Mouse (Mus musculus): ENCODE measurements around the gene Dlg2.

Gene Dlg2

DNA sequence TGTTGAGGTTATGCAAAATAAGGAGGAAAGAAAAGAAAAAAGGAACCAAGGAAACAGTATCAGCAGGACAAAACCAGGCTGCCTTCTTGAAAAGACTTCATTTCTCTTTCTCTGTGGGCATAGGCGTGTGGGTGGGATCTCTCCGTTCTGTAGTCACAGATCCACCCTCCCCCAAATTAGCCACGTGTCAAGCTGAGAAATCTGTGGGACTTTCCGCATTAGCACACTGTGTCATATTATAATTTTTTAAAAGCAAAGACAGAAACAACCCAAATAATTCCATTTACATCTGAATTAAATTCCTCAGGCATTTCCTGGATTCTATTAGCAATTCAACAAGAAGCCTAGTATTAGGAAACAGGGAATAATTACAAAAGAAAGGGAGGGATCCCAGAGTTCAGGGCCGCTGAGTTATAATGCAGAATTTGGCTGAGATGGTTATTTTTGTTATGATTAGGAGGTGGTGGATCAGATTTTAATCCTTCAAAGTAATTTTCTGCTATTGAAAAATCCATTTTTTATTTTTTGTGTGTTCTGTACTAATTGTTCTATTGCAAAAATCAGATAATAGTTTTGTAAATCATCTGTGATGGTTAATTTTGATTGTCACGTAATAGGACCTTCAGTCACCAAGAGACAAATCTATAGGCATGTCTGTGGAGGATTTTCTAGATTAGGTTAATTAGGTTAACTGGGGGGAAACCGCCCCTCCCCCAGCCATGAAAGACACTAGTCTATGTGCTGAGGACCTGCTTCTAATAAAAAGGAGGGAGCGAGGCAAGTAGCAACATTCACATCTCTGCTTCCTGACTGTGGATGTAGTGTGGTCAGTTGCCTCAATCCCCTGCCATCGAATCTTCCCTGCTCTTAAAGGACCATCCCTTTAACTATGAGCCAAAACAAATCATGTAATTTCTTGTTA lies 63.3 kb downstream of the Dlg2 start:
- CTCF ChIA-PET, result interaction anchor here (0.7 kb wide), 1 partner anchor 8 kb away, joined by 3 read pairs; no protein-coding TSS in a partner anchor

DNA sequence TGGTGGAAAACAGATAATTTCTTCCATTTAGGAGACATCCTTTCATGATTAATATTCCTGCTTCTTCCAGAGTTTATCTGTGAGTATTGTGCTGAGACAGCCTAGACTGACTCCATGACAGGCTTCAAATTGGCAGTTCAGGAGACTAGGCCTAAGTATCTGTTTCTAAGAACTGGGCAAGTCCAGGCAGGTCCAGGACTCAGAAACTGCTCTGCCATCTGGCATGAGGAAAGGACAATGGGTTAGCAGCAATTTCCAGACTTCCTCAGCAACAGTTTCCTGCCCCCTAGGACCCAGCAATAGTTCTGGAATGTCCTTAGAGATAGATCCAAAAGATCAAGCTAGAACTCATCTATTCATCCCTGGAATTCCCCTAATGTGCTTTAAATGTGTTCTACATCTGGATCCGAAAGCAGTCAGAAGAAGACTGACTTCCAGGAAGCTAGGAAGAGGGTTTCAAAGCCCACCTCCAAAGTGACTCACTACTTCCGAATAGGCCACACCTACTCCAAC lies 64.4 kb downstream of the Dlg2 start:
- CTCF ChIA-PET, result no interaction called here

DNA sequence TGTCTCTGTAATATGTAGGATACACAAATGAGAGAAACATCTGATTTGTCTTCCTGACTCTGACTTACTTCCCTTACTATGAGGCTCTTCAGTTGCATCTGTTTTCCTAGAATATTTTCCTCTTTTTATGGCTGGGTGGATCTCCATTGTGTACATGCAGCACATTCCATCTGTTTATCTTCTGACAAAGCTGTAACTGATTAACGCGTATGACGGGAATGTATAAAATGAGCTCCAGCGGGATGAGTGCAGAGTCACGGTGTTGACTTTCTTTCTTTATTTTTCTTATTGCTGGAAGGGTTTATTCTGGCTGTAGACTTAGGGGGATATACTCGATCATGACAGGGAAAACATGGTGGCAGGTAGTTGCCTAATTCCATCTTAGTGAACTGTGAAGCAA lies 76.9 kb downstream of the Dlg2 start:
- CTCF ChIA-PET, result no interaction called here

DNA sequence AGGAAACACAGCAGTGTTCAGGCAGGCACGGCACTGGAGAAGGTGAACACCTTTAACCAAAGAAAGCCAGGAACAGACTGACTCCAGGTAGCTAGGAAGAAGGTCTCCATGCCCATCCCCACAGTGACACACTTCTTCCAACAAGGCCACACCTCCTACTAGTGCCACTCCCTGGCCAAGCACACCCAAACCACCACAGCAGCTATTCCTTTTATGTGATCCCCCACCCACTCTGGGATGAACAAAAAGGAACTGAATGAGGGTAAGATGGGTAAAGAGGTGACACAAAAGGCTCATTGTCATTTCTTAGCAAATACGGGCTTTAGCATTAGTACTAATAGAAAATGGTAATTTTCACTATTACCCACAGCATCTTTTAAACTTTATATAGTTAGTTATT lies 77.9 kb downstream of the Dlg2 start:
- CTCF ChIA-PET, result no interaction called here

DNA sequence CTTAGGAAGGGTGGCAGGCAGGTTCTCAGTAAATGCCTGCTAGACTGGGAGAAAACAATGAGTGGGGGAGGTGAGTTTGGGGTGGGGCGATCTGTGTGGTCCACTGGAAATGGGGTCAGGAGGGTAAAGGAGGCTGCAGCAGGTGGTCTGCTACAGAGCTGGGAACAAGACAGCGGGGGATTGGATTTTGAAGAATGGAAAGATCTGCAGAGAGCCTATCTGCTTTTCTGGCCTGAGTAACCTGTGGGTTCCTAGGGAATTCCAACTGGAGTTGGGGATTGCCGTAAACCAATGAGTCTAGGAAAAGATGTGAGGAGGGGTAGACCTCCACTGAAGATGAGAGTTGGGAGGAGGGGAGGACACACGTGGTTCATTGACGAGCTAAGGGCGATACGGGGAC lies 92.7 kb downstream of the Dlg2 start:
- CTCF ChIA-PET, result no interaction called here

DNA sequence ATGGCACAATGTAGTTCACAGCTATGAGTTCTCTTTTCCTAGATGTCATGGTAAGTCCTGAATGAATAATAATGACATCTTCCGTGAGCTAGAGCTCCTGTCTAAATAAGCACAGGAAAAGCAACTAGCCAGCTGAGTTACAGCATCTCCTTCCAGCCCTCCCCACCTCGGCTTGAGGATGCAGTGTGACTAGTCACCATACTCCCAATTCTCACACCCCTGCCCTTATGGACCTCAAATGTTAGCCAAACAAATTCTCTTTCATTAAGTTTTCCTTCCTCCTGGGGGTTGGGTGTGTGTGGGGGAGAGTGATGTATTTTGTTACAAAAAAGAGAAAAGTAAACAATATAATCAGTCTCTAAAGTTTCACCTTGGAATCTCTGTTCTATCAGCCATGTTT lies 111.3 kb downstream of the Dlg2 start:
- CTCF ChIA-PET, result no interaction called here

DNA sequence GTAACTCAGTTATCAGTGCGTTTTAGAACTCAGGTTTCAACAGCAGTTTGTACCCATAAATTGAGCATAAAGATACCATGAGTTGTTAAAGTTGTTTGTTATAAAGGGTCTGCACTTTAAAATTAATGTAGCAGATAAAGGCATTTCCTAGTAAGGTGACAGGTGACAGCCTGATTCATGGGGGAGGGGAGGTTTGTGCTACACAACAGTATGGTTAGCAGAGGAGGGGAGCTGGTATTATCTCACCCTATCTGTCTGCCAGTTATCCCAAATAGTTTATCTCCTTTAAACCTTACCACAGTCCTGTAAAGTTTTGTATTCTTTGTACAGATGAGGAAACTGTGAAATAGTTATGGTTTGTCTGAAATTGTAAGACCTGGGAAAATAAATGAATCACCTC lies 111.8 kb downstream of the Dlg2 start:
- CTCF ChIA-PET, result no interaction called here

DNA sequence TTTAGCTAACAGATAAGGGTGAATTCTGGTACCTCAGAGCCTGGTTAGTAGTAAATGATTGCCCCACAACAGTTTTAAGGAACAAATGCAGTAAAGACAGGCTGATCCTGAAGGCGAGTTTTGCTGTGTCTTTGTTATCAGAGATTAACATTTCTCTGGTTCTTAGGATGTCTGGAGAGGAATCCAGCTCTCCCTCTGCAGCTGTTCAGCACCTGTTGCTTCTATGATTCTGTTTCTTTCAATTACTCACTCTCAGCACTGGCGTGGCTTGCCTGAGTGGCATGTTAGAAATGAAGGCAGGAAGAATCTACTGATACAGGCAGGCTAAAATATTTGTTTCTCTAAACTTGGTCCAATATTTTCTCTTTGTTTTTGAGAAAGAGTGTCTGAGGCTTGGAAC lies 133.3 kb downstream of the Dlg2 start:
- CTCF ChIA-PET, result interaction anchor here (0.6 kb wide), 1 partner anchor 11 kb away, joined by 5 read pairs; no protein-coding TSS in a partner anchor

DNA sequence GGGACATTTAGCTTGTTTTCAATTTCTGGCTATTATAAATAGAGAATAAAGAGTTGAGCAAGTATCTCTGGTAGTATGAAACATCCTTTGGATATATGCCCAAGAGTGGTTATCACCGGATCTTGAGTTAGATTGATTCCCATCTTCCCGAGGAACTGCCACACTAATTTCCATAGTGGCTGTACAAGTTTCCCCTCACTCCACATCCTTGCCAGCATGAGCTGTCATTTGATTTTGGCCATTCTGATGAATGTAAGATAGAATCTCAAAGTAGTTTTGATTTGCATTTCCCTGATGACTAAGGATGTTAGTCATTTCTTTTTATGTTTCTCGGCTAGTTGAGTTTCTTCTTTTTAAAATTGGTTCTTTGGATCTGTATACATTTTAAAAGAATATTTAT lies 154.1 kb downstream of the Dlg2 start:
- CTCF ChIA-PET, result no interaction called here

DNA sequence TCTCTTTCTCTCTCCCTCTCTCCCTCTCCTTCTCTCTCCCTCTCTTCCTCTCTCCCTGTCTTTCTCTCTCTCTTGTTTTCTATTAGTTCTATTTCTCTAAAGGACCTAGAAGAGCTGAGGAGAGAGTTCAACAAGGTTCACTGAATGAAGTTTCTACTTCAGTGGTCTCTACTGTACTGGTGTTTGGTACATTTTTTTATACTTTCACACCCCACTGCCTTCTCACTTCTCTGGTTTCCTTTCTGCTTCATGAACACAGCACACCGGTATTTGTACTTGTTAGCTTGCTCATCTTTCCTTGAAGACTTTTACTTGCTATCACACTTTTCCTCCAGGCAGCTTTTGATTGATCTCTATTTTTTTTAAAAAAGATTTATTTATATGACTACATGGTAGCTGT lies 173.0 kb downstream of the Dlg2 start:
- CTCF ChIA-PET, result no interaction called here

DNA sequence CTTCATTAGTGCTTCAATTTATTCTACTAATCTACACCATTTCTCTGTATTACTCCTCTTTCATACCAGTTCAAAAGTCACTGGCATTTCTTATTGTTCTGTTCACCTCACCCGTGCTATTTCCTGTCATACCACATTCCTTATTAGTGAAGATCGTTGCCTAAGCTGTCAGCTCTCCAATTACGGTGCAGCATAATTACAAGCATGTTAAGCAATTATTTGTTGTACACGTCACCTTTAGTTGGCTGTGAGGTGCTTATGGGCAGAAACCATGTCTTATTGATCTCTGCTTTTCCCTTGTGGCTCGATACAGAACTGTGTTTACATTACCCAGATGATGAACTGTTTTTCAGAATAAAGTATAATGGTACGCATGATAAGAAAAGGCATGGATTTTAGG lies 174.7 kb downstream of the Dlg2 start:
- CTCF ChIA-PET, result no interaction called here

DNA sequence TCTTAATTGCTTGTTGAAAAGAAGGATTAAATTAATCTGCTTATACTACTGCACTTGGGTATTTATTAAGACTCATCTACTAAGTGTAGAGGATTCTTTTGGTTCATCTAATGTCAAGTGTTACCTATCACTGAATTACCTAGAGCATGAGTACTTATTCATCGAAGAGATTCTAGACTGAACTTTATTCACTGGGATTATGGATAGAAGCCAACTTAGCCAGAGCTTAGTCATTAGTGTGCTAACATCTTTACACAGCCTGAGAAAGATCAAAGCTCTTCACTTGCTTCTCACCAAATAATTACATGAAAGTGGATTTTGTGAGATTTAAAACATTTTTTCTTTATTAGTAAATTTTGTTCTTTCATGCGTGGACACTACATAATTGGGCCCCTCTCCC lies 175.1 kb downstream of the Dlg2 start:
- CTCF ChIA-PET, result no interaction called here

DNA sequence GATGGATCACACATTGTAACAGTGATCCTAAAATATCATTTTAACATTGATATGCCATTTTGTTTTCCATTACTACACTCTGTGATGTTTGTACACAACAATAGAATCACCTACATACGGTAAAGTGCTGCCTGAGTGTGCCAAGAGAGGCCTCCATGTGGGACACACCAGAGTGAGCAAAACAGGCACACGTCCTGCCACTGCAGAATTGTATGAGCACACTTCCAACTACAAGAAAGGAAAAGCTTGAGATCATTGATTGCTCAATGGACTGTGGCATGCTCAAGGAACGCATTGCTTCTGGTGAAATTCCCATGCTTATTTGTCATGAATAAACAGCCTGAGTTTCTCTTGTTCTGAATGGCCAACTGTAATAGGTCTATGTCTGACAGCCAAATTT lies 182.1 kb downstream of the Dlg2 start:
- CTCF ChIA-PET, result interaction anchor here (0.7 kb wide), 1 partner anchor 11 kb away, joined by 5 read pairs; no protein-coding TSS in a partner anchor

DNA sequence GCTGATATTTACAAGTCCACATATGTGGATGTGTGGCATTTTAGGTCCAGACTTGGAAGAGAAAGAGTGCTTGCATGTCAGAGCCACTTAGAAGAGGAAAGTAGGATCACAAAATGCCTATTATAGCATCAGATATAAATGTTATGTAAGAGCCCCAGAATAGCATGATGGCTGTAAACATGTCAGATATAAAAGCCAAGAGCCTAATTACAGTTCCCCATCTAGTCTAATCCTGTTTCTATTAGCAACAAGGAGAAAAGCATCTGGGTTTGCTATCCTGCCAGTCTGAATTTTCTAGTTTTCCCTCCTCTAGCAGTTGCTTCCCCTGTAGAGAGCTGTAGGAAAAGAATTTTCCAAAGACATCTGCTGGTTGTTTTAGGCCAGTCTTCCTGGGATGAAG lies 217.6 kb downstream of the Dlg2 start:
- CTCF ChIA-PET, result no interaction called here

DNA sequence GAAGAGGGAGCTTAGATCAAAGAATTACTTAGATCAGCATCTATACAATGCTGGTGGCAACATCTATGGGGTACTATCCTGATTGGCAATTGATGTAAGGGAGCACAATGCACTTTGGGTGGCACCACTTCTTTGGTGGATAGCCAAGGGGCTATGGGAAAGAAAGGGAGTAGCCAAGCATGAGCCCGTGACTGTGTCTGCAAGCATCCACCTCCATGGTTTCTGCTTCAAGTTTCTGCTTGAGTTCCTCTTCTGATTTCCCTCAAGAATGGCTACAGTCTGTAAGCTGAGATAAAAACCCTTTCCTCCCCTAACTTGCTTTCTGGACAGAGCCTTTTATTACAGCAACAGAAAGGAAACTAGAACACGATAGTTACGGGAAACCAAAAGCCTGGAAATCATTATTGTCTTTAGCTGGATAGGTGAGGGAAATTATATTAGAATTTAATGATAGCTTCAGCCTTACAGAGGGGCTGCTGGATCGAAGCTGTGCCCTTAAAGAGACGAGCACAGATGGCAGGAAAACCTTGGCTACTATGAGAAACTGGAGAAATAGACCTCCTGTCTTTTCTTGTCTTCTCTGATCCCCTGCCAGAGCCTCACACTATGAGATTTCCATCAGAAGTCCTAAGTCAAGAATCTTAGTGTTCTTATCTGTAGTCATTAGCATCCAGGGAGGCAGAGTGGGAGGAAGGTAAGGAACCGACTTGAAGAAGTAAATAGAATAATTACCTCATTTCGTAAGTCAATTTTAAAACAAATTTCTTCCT lies 219.9 kb downstream of the Dlg2 start:
- CTCF ChIA-PET, result no interaction called here

DNA sequence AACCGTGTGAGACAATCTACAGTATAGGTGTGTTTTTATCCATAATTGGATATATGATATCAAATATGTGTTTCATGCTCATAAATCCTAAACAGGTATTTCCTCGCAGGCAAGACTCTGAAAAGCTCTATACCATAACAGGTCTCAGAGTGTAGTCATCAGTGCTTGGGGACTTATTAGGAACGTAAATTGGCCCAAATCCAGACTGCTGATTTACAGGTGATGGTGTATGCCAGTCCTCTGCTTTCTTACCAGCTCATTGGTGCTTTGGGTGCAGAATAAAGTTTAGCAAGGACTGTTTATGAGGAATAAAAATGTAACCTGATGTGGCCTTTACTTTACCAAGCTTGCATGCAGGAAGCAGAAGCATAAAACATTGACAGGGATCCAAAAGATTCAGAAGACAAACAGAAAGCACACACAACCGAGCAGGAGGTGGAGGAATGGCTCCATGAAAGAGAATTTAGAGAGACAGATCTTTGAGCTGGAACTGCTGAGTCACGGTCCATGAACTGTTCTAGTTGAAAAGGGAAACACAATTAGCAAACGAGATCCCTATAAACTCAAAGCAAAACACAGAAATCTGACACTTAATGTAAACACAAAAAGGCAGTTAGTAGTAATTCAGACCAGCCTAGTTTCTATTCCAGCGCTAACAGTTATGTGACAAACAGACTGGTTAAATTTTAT lies 226.8 kb downstream of the Dlg2 start:
- CTCF ChIA-PET, result no interaction called here

DNA sequence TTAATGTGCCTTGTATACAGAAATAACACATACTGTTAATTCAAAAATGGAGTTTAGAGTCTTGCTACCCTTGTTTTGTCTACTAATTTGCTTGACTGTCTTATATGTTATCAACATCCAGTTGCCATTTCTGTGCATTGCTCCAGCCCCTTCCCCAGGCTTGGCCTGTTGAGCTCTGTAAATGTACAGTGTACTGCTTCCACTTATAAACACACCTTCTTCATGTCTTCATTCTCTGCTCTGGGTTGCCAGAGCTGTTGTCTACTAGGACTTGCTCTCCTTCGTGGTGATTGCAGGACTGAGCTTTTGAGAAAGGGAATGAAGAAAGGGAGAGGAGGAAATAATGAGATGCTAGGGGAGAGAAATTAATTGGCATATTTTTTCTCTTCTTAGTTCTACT lies 227.5 kb downstream of the Dlg2 start:
- CTCF ChIA-PET, result no interaction called here

DNA sequence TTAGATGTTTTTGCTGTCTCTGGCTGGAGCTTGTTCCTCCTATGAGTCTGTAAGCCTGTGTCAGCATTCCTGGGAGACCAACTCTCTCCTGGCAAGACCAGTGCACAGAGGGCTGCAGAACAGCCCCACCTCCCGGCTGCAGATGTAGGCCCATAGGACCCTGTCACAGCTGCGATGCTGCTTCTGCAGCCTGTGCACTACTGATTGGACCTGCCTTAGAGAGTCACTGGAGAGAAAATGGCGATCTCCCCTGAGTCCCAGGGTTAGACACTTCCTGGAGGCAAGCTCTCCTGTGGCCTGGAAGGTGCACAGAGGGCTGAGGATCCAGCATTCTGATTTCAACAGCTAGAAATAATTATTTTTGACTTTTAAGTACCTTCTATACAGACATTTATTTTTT lies 257.6 kb downstream of the Dlg2 start:
- CTCF ChIA-PET, result no interaction called here

DNA sequence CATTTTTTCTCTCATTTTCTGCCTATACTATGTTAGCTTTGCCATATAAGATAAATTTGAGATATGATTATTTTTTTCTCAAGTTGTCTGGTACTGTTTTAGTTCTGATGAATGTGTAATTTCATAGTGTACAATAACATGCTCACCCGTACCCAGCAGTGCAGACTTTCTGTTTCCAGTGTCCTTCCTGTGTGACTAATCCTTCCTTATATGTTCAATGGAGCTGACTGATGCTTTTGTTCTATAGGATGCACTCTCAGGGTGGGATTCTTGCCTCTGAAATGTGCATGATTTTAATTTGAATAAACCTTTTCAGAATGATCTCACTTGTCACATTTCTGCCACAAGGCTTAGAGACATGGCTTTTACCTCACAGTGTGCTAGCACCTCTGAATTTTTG lies 259.9 kb downstream of the Dlg2 start:
- CTCF ChIA-PET, result no interaction called here

DNA sequence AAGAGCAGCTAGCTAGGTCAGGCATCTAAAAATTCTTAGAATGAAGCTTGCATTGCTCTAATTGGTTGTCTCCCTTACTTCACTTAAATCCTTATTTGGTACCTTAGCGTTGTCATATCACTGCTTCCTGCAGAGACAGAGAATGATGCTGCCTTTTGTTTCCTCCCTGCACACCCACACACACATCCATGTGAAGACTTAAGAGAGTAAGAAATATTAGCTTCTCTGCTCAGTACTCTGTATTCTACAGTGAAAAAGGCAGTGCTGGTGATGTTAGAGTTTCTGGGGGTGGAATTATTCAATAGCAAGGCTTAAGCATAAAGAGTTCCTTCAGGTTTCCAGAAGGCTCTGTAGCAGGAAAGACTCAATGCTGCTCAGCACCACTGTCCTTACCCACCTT lies 272.2 kb downstream of the Dlg2 start:
- CTCF ChIA-PET, result no interaction called here

DNA sequence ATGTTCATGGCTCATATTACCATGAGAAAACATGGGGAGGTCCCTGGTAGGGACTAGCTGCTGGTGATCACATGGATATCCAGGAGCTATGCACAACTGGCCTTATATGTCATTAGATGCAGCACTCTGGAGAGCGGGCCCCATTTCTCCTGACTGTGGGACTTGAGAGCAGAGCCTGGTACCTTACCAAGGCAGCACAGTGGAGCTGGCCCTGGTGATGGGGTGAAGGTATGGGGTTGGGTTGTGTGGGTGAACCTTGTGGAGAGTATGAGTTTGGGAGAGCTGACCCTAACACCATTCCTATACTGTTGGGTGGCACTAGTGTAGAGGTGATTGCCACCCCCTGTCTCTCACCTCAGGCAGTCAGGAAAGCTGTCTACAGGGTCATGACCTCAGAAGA lies 311.5 kb downstream of the Dlg2 start:
- CTCF ChIA-PET, result no interaction called here

DNA sequence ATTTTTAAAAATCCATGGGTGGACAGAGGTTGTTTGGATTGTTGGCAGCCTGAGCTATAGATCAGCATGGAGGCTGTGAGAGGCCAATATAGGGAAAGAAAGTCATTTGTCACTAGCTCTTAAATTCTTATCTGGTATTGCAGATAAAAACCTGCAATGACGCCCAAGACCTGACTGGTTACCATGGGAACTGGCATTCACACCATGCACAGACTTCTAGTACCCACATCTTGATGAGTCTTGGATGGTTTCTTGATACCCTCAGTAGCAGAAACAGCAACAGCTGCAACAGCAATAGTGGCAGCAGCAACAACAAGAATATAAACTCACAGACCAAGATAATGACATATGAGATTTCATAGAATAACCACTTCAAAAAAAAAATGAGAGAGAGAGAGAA lies 315.1 kb downstream of the Dlg2 start:
- CTCF ChIA-PET, result no interaction called here

Measured in spleen, embryonic (tissue).